Mouse (Mus musculus) mature B cell (primary cell): ENCODE results near the gene Cdca4.

Experiments used
- in situ Hi-C: fragments of 300-500 bp; cut with MboI; formaldehyde crosslinking; loops from 2 replicates; pipeline ENCODE4 v1.14.3; 2019

Cdca4 gene

DNA sequence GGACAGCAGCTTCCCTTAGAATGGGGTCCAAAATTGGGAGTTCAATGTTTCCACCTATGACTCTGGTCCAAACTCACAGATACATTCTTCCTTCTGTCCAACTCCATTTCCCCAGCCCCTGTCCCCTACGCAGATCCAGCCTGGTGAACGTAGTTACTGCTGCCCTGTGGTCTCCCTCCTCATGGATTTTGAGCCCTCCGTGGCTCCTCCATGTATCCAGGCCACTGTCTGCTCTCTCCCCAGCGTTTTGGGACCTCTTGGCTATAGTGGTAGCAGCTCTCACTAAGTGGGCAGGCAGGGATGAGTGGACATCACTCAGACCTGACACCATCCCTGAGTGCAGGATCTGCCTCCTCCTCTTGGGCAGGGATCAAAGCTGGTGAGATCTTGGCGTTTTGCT is 30.5 kb downstream of the Cdca4 start:
- in situ Hi-C loops = no loop called here

DNA sequence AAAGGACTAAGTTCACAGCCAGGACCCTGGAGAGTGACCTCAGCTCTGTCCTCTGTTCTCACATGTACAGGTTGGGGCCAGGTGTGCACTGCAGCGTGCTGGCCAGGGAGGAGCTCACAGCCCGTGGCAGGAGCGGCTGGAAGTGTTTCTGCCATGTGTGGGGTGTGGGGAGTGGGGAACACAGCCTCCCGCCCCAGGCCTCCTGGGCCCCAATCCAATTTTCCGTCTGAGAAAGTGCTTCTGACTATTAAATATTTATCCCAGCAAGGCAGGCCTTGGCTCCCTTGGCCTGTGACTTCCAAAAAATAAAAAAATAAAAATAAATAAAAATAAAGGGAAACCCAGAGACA is 30.9 kb downstream of the Cdca4 start:
- in situ Hi-C loops = no loop called here

- in situ Hi-C loops = no loop called here
Measured at GRCm38 (mm10) chr12:112797672-112798331, 31.4 kb downstream of the Cdca4 start.

GRCm38 (mm10) chr12:112796551-112797510 is 32.4 kb downstream of the Cdca4 start:
- in situ Hi-C loops = no loop called here

- in situ Hi-C loops = no loop called here
Measured at GRCm38 (mm10) chr12:112795466-112796104, 33.6 kb downstream of the Cdca4 start.

- in situ Hi-C loops = no loop called here
Measured at GRCm38 (mm10) chr12:112794998-112795397, 34.2 kb downstream of the Cdca4 start.

- in situ Hi-C loops = no loop called here
Measured at GRCm38 (mm10) chr12:112794356-112794816, 34.8 kb downstream of the Cdca4 start.

DNA sequence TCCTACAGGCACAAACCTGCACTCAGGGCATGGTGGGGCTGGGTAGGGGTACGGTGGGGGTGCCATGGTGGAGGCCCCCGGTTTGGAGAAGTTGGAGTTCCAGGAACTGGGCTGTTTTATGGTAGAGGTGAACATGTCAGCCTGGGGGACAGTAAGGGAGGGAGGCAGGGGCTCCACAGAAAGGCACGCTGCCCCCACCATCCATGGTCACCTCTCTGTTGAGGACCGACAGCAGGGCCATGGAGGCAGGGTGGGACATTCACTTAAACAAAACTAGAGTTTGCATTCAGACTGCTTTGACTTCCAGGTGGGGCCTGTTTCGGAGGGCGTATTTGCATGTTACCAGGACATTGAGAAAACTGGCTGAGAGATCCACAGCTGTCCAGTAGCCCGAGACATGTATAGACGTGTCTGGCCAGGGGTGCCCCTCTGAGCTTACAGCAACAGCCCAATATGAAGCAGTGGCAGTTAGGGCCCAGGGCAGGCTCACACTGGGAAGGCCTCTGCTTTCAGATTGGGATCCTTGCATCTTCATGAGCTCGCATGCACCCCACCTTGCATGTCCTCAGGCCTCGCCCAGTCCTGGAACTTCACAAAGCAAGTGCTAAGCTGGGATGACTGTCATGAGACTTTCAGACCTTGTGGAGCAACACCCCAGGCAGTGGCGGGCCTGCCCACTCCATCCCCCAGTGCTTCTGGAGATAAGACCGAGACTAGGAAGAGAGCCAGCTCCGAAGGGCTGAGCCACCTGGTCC is 35.4 kb downstream of the Cdca4 start:
- in situ Hi-C loops = no loop called here

- in situ Hi-C loops = no loop called here
Measured at GRCm38 (mm10) chr12:112791026-112791425, 38.2 kb downstream of the Cdca4 start.

DNA sequence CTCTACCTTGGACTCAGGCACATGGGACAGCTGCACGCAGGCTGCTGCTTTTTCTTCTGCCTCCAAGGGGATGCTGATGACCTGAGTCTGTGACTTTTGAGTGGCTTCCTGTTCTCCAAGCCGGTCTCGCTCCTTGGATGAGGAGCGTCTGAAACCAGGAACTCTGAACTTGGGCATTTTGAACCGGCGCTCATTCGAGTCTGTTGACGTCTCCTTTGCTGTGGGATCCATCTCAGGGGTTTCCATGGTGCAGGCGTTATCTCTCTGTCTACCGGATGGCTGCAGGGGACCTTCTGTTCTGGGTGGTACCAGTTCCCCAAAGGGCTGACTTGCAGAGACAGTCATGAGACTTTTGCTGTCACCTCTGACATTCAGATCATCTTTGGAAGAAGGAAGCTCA is 54.7 kb downstream of the Cdca4 start:
- in situ Hi-C loops = no loop called here

- in situ Hi-C loops = no loop called here
Measured at GRCm38 (mm10) chr12:112774026-112774425, 55.2 kb downstream of the Cdca4 start.

DNA sequence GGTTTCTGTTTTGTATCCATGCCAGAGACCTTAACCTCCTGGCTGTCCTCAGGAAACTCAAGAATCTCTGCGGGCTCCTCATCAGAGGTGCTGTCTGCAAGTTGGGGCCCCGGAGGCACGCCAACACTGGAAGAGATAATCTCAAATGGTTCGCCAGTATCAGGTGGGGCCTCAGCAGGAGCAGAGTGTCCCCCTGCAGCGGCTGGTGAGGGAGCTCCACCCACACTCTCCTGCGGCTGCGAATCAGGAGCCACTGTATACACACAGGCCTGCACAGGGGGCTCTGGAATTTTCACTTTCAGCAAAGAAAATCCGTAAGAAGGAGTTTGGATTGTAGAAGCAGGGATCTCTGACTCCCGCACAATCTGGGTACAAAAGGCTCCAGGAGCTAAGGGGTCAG is 55.9 kb downstream of the Cdca4 start:
- in situ Hi-C loops = no loop called here

DNA sequence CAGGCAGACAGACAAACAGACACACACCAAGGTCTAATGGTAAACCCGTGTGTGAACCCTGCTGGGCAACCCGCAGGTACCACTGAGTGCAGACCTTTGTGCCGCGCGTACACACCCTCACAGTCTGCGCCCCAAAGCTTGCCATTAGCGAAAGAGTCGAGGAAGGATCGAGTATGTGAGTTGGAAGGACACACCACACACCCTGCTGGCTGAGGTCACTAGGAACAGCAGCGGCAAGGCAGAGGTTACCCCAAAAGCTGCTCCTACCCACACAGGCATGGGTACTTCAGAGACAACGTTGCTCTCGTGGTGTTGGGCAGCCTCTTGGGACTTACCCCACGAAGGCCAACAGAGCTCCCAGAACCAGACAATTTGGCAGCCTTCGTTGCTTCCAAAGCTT is 56.9 kb downstream of the Cdca4 start:
- in situ Hi-C loops = no loop called here

DNA sequence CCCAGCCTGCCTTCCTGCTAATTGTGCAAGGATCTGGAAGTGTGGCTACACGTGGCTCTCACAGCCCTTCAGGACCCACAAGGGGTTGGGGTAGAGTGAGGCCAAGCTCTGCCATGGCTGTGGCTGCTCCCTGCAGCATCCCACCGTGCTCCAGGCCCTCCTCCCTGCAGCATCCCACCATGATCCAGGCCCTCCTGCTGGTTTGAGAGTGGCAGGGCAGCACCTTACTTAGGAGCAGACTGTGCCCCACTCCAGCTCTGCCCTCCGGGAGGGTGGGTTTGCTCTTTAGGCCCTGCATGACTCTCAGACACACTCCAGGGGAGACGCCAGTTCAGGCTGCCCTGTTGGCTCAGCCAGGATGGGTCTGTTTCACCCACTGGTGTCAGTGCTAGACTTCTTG is 58.8 kb downstream of the Cdca4 start:
- in situ Hi-C loops = no loop called here
